ENCODE assay signal across 8 mouse cellular contexts in genomic region chr11:60113624-60114023, GRCm38 (mm10). TPM values are rescaled to one million over a fixed set of nuclear protein-coding genes. Genes with fewer than 3 reads are reported as not detected.
DNase-seq lines count a peak whose midpoint lies in the region; ATAC-seq and TF ChIP-seq lines count a peak whose summit lies in the region.

No protein-coding gene starts in this region.

- H3K4me1 ChIP-seq in heart, embryonic 14.5 days (ENCODE audit: control insufficient read depth in 2 of 2, insufficient read depth in 2 of 2, low read length in 2 of 2), result peaks cover 47 to 85% of the 10 kb centered on the region in 2 experiments
- peaks cover 20% of the 10 kb centered on the region for H3K4me1 ChIP-seq in cortical plate, adult 2 months (ENCODE audit: control insufficient read depth, insufficient read depth, low read length)
- peaks cover 66% of the 10 kb centered on the region for H3K4me1 ChIP-seq in intestine, embryonic 15.5 days (replicated peaks)

- DNase-seq in heart, postnatal 25 days (ENCODE audit: low spot score), result no peak
- DNase-seq in lung, postnatal 36 days, result peak; percentile 36
- no peak for DNase-seq in adrenal gland, postnatal 36 days
- DNase-seq in frontal cortex, postnatal 36 days (ENCODE audit: low spot score in 2 of 2), result no peak
- no peak for DNase-seq in left cerebral cortex, postnatal 10 days (ENCODE audit: extremely low spot score in 1 of 2, low spot score in 2 of 2)

- peak overlapping the region; percentile 95 to 98 for H3K27ac ChIP-seq in heart, embryonic 14.5 days (replicated peaks in 1 of 2; ENCODE audit: control insufficient read depth in 1 of 2, insufficient read depth in 1 of 2, low read depth in 2 of 2, low read length in 2 of 2)
- peak overlapping the region; percentile 95 for H3K27ac ChIP-seq in cortical plate, adult 2 months (ENCODE audit: insufficient read depth, low read length)
- peak overlapping the region; percentile 89 for H3K27ac ChIP-seq in intestine, embryonic 15.5 days

- peak overlapping the region; percentile 83 for H3K9ac ChIP-seq in heart, embryonic 14.5 days (ENCODE audit: low read length)
- H3K9ac ChIP-seq in intestine, embryonic 15.5 days, result peak overlapping the region; percentile 40

- H3K36me3 ChIP-seq in heart, embryonic 14.5 days (ENCODE audit: control insufficient read depth, insufficient read depth, low read length), result no peaks in the 10 kb centered on the region
- H3K36me3 ChIP-seq in intestine, embryonic 15.5 days, result no peaks in the 10 kb centered on the region

- no peak for TF ChIP-seq CTCF in cortical plate, adult 2 months (IDR thresholded peaks at IDR 0.05; ENCODE audit: extremely low read depth, insufficient read depth, low read length)

- intact Hi-C loops in heart, postnatal 25 days (cut with DNase I), result loop anchor here (2.0 kb wide), 1 partner anchor 63 kb away; no protein-coding TSS in a partner anchor
- intact Hi-C loops in left cerebral cortex, postnatal 10 days (cut with DNase I), result no loop called here

- no peak for TF ChIP-seq POLR2A in cortical plate, adult 2 months (IDR thresholded peaks at IDR 0.05; ENCODE audit: extremely low read depth, insufficient read depth, low read length)

- peak overlapping the region; percentile 86 for H3K4me2 ChIP-seq in heart, embryonic 14.5 days (ENCODE audit: low read length)
- peak overlapping the region; percentile 76 for H3K4me2 ChIP-seq in intestine, embryonic 15.5 days (replicated peaks)

- H3K4me3 ChIP-seq in heart, embryonic 14.5 days (ENCODE audit: control insufficient read depth in 1 of 2, insufficient read depth in 1 of 2, low read depth in 1 of 2, low read length in 2 of 2), result peak overlapping the region; percentile 43 to 47; a peak in 2 of 4 replicates
- no peak overlapping the region for H3K4me3 ChIP-seq in cortical plate, adult 2 months (ENCODE audit: insufficient read depth, low read length)
- H3K4me3 ChIP-seq in intestine, embryonic 15.5 days (replicated peaks), result peak overlapping the region; percentile 43

- H3K27me3 ChIP-seq in heart, embryonic 14.5 days (ENCODE audit: control insufficient read depth, insufficient read depth, low read length), result no peaks in the 10 kb centered on the region
- no peaks in the 10 kb centered on the region for H3K27me3 ChIP-seq in intestine, embryonic 15.5 days (replicated peaks)

- no peaks in the 10 kb centered on the region for H3K9me3 ChIP-seq in heart, embryonic 14.5 days (ENCODE audit: control insufficient read depth, low read length)
- no peaks in the 10 kb centered on the region for H3K9me3 ChIP-seq in intestine, embryonic 15.5 days

- WGBS in heart, embryonic 14.5 days, result 7% methylated on average over 4 of the region's 4 CpGs
- 2% methylated on average over 4 of the region's 4 CpGs for WGBS in intestine, embryonic 15.5 days

- no peak for ATAC-seq in heart, embryonic 14.5 days (ENCODE audit: insufficient number of reproducible peaks, insufficient read depth, low FRiP score, low read depth)
- peak; percentile 43 for ATAC-seq in intestine, embryonic 15.5 days

RNA-seq across cellular contexts. Expression of gene Rai1, which starts 8.8 kb away (rescaled TPM):
- polyA plus RNA-seq in heart, embryonic 14.5 days (2014; fragmentation: Nextera tagmentation; extraction: Ambion mirVana), result 17.3 and 19.0 TPM in 2 replicates
- 10 to 100 TPM; 23.4 to 24.4 TPM for total RNA-seq in heart, postnatal 25 days (2021)
- polyA plus RNA-seq in cortical plate, adult 2 months (2012; rRNA removed), result 41.8 and 41.9 TPM in 2 replicates
- polyA plus RNA-seq in intestine, embryonic 15.5 days (2015; fragmentation: Nextera tagmentation; extraction: Ambion mirVana), result 18.2 and 18.5 TPM in 2 replicates
- total RNA-seq in adrenal gland, postnatal 36 days (2021), result 10 to 100 TPM; 43.9 to 46.7 TPM
- total RNA-seq in left cerebral cortex, postnatal 10 days (2021), result 10 to 100 TPM; 61.9 to 68.5 TPM
